Mouse (Mus musculus): ENCODE measurements around the gene Retn. TPM values are rescaled to one million over a fixed set of nuclear protein-coding genes. Genes with fewer than 3 reads are reported as not detected.

Gene Retn
- polyA plus RNA-seq (2012; rRNA removed) (not detected in 2 replicates), polyA plus RNA-seq (2014; fragmentation: Nextera tagmentation; extraction: Ambion mirVana) (not detected in 2 replicates)

GRCm38 (mm10) chr8:3655526-3655925, at the start of gene Retn:
Gene Retn, plus strand, starts transcription at chr8:3655770.
- no peaks in the 10 kb centered on the region for H3K9me3 ChIP-seq (ENCODE audit: control insufficient read depth, low read length)
- no peak within 1 kb of the TSS for H3K9ac ChIP-seq (replicated peaks)
- H3K4me3 ChIP-seq (ENCODE audit: insufficient read depth in 1 of 2, low read depth in 2 of 2, low read length in 2 of 2) = no peak within 1 kb of the TSS
- H3K36me3 ChIP-seq (replicated peaks; ENCODE audit: control insufficient read depth, insufficient read depth, low read depth) = no peaks in the 10 kb centered on the region
- no peaks in the 10 kb centered on the region for H3K27me3 ChIP-seq (ENCODE audit: control insufficient read depth, insufficient read depth, low read length)
- ATAC-seq (ENCODE audit: insufficient read depth) = no peak
- 50% methylated on average over 3 of the region's 3 CpGs for WGBS (ENCODE audit: insufficient replicate concordance)
- no peak for TF ChIP-seq EP300 (IDR thresholded peaks at IDR 0.05; ENCODE audit: low read depth)
- no peak for TF ChIP-seq CTCF (IDR thresholded peaks at IDR 0.05; ENCODE audit: low read depth)
- H3K4me1 ChIP-seq (replicated peaks; ENCODE audit: control insufficient read depth in 2 of 2, insufficient read depth in 2 of 2, low read length in 1 of 2) = peaks cover 0 to 2% of the 10 kb centered on the region in 2 experiments; a peak in 1 of 4 replicates
- DNase-seq (ENCODE audit: low read depth in 3 of 3, low spot score in 3 of 3) = no peak
- H3K4me2 ChIP-seq (ENCODE audit: low read depth) = no peak within 1 kb of the TSS
- no peak within 1 kb of the TSS for H3K27ac ChIP-seq

- 38% methylated on average over 16 of the region's 16 CpGs for WGBS (ENCODE audit: insufficient replicate concordance)
Observed at GRCm38 (mm10) chr8:3606593-3606992, 49.0 kb upstream of the Retn start.

GRCm38 (mm10) chr8:3607822-3608221, 47.7 kb upstream of the Retn start:
- no peak overlapping the region for H3K4me3 ChIP-seq (ENCODE audit: insufficient read depth in 1 of 2, low read depth in 2 of 2, low read length in 2 of 2)
- 83% methylated on average over 7 of the region's 7 CpGs for WGBS (ENCODE audit: insufficient replicate concordance)
- H3K9me3 ChIP-seq (ENCODE audit: control insufficient read depth, low read length) = no peaks in the 10 kb centered on the region
- TF ChIP-seq EP300 (IDR thresholded peaks at IDR 0.05; ENCODE audit: low read depth) (no peak), CTCF (IDR thresholded peaks at IDR 0.05; ENCODE audit: low read depth) (no peak)
- DNase-seq (ENCODE audit: low read depth in 3 of 3, low spot score in 3 of 3) (no peak), ATAC-seq (ENCODE audit: insufficient read depth) (no peak)
- H3K36me3 ChIP-seq (replicated peaks; ENCODE audit: control insufficient read depth, insufficient read depth, low read depth) = peaks cover 31% of the 10 kb centered on the region
- H3K4me2 ChIP-seq (ENCODE audit: low read depth) = no peak overlapping the region
- no peaks in the 10 kb centered on the region for H3K27me3 ChIP-seq (ENCODE audit: control insufficient read depth, insufficient read depth, low read length)
- no peak overlapping the region for H3K27ac ChIP-seq
- H3K9ac ChIP-seq (replicated peaks) = no peak overlapping the region
- no peaks in the 10 kb centered on the region for H3K4me1 ChIP-seq (replicated peaks; ENCODE audit: control insufficient read depth in 2 of 2, insufficient read depth in 2 of 2, low read length in 1 of 2)

More at GRCm38 (mm10) chr8:3606593-3606992, 49.0 kb upstream of the Retn start:
- Histone ChIP-seq H3K4me2 (ENCODE audit: low read depth) (no peak overlapping the region), H3K9ac (replicated peaks) (no peak overlapping the region), H3K27ac (no peak overlapping the region), H3K9me3 (ENCODE audit: control insufficient read depth, low read length) (no peaks in the 10 kb centered on the region), H3K27me3 (ENCODE audit: control insufficient read depth, insufficient read depth, low read length) (no peaks in the 10 kb centered on the region), H3K4me1 (replicated peaks; ENCODE audit: control insufficient read depth in 2 of 2, insufficient read depth in 2 of 2, low read length in 1 of 2) (no peaks in the 10 kb centered on the region), H3K36me3 (replicated peaks; ENCODE audit: control insufficient read depth, insufficient read depth, low read depth) (peaks cover 19% of the 10 kb centered on the region), H3K4me3 (ENCODE audit: insufficient read depth in 1 of 2, low read depth in 2 of 2, low read length in 2 of 2) (no peak overlapping the region)
- TF ChIP-seq EP300 (IDR thresholded peaks at IDR 0.05; ENCODE audit: low read depth) (no peak), CTCF (IDR thresholded peaks at IDR 0.05; ENCODE audit: low read depth) (no peak)
- ATAC-seq (ENCODE audit: insufficient read depth) (no peak), DNase-seq (ENCODE audit: low read depth in 3 of 3, low spot score in 3 of 3) (no peak)

GRCm38 (mm10) chr8:3609046-3609815, 46.3 kb upstream of the Retn start:
- Histone ChIP-seq H3K36me3 (replicated peaks; ENCODE audit: control insufficient read depth, insufficient read depth, low read depth) (peaks cover 45% of the 10 kb centered on the region), H3K9me3 (ENCODE audit: control insufficient read depth, low read length) (no peaks in the 10 kb centered on the region), H3K4me1 (replicated peaks; ENCODE audit: control insufficient read depth in 2 of 2, insufficient read depth in 2 of 2, low read length in 1 of 2) (no peaks in the 10 kb centered on the region), H3K9ac (replicated peaks) (no peak overlapping the region), H3K27ac (no peak overlapping the region), H3K4me3 (ENCODE audit: insufficient read depth in 1 of 2, low read depth in 2 of 2, low read length in 2 of 2) (no peak overlapping the region), H3K4me2 (ENCODE audit: low read depth) (no peak overlapping the region), H3K27me3 (ENCODE audit: control insufficient read depth, insufficient read depth, low read length) (no peaks in the 10 kb centered on the region)
- ATAC-seq (ENCODE audit: insufficient read depth) = no peak
- WGBS (ENCODE audit: insufficient replicate concordance) = 80% methylated on average over 12 of the region's 12 CpGs
- TF ChIP-seq CTCF (IDR thresholded peaks at IDR 0.05; ENCODE audit: low read depth) = no peak
- TF ChIP-seq EP300 (IDR thresholded peaks at IDR 0.05; ENCODE audit: low read depth) = no peak
- DNase-seq (ENCODE audit: low read depth in 3 of 3, low spot score in 3 of 3) = no peak

GRCm38 (mm10) chr8:3609816-3610150, 45.8 kb upstream of the Retn start:
- DNase-seq (ENCODE audit: low read depth in 3 of 3, low spot score in 3 of 3) (no peak), ATAC-seq (ENCODE audit: insufficient read depth) (no peak)
- no peak for TF ChIP-seq CTCF (IDR thresholded peaks at IDR 0.05; ENCODE audit: low read depth)
- no peak for TF ChIP-seq EP300 (IDR thresholded peaks at IDR 0.05; ENCODE audit: low read depth)
- H3K27ac ChIP-seq = no peak overlapping the region
- no peaks in the 10 kb centered on the region for H3K27me3 ChIP-seq (ENCODE audit: control insufficient read depth, insufficient read depth, low read length)
- peaks cover 49% of the 10 kb centered on the region for H3K36me3 ChIP-seq (replicated peaks; ENCODE audit: control insufficient read depth, insufficient read depth, low read depth)
- H3K9me3 ChIP-seq (ENCODE audit: control insufficient read depth, low read length) = no peaks in the 10 kb centered on the region
- H3K9ac ChIP-seq (replicated peaks) = no peak overlapping the region
- no peak overlapping the region for H3K4me3 ChIP-seq (ENCODE audit: insufficient read depth in 1 of 2, low read depth in 2 of 2, low read length in 2 of 2)
- H3K4me2 ChIP-seq (ENCODE audit: low read depth) = no peak overlapping the region
- 81% methylated on average over 6 of the region's 6 CpGs for WGBS (ENCODE audit: insufficient replicate concordance)
- no peaks in the 10 kb centered on the region for H3K4me1 ChIP-seq (replicated peaks; ENCODE audit: control insufficient read depth in 2 of 2, insufficient read depth in 2 of 2, low read length in 1 of 2)
